Comparison of ENCODE assay signal across 7 mouse cellular contexts in the genomic region with DNA sequence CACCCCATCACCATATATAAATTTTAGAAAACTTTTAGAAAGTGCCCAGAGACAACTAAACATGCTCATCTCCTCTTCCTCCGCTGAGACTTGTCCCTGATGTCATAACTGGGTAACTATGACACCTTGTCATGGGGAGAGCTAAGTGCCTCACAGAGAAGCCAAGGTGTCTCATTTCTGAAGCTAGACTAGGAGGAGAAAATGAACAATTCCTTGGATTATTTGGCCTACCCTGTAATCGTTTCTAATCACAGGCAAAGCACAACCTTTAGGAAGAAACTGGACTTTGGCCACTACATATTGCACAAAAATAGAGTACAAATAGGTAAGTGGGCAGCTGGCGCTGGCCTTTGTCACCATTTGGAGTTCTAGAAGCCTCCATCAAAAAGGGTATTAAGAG. TPM values are rescaled to one million over a fixed set of nuclear protein-coding genes. Genes with fewer than 3 reads are reported as not detected.
A peak's percentile ranks its signal among the peaks of the same experiment; 100 is the strongest.
DNase-seq lines count a peak whose midpoint lies in the region; ATAC-seq and TF ChIP-seq lines count a peak whose summit lies in the region.

A gene (minus strand): TSS at position 101 of the 400 bp plus-strand sequence.

- no peak within 1 kb of the TSS for H3ac ChIP-seq in C2C12 (ENCODE audit: control insufficient read depth, insufficient read length, low read depth)

- H3K4me3 ChIP-seq in C2C12 (ENCODE audit: insufficient read depth, poor library complexity, severe bottlenecking): no peak within 1 kb of the TSS
- H3K4me3 ChIP-seq in CH12.LX (replicated peaks in 1 of 3; ENCODE audit: low read depth in 2 of 3, low read length in 2 of 3, poor library complexity in 1 of 3): no peak within 1 kb of the TSS
- H3K4me3 ChIP-seq in gastrocnemius, adult 2 months: peak within 1 kb of the TSS; percentile 32
- no peak within 1 kb of the TSS for H3K4me3 ChIP-seq in intestine, embryonic 14.5 days (ENCODE audit: low read depth, low read length)
- no peak within 1 kb of the TSS for H3K4me3 ChIP-seq in midbrain, embryonic 16.5 days (ENCODE audit: low read depth, low read length)

- TF ChIP-seq POLR2A in CH12.LX (IDR thresholded peaks at IDR 0.05; ENCODE audit: low read depth, low read length): no peak

- peak within 1 kb of the TSS; percentile 39 for H3K4me2 ChIP-seq in CH12.LX (ENCODE audit: insufficient read depth, low read depth, poor library complexity, severe bottlenecking)
- H3K4me2 ChIP-seq in intestine, embryonic 14.5 days (ENCODE audit: low read length): peak within 1 kb of the TSS; percentile 26
- no peak within 1 kb of the TSS for H3K4me2 ChIP-seq in midbrain, embryonic 16.5 days (ENCODE audit: low read length)

- DNase-seq in CH12.LX (ENCODE audit: extremely low read depth): no peak
- no peak for DNase-seq in gastrocnemius, adult 2 months
- DNase-seq in intestine, embryonic 14.5 days (ENCODE audit: low spot score): no peak
- no peak for DNase-seq in thymus, postnatal 36 days
- no peak for DNase-seq in embryo, embryonic 11 days

- peaks cover 14% of the 10 kb centered on the region for H3K79me3 ChIP-seq in C2C12 (ENCODE audit: low read depth)

- ATAC-seq in intestine, embryonic 14.5 days (replicated peaks; ENCODE audit: low FRiP score, low TSS enrichment, low read depth): no peak
- no peak for ATAC-seq in midbrain, embryonic 16.5 days

- TF ChIP-seq CTCF in C2C12 (IDR thresholded peaks at IDR 0.05; ENCODE audit: control insufficient read depth, insufficient read depth, insufficient read length) (no peak), CH12.LX (conservative IDR thresholded peaks at IDR 0.05 in 1 of 2, IDR thresholded peaks at IDR 0.05 in 1 of 2; ENCODE audit: low read depth in 2 of 2, low read length in 2 of 2) (no peak)
- no peak for TF ChIP-seq CTCF in gastrocnemius, adult 2 months (IDR thresholded peaks at IDR 0.05)

- no peak within 1 kb of the TSS for H3K27ac ChIP-seq in CH12.LX (ENCODE audit: insufficient read depth, low read depth)
- 0 out of 2 replicates have a peak within 1 kb of the TSS, but pooled peaks have one; percentile 4 for H3K27ac ChIP-seq in gastrocnemius, adult 2 months
- no peak within 1 kb of the TSS for H3K27ac ChIP-seq in intestine, embryonic 14.5 days (ENCODE audit: low read depth)
- no peak within 1 kb of the TSS for H3K27ac ChIP-seq in midbrain, embryonic 16.5 days (ENCODE audit: low read length)

- H3K9me3 ChIP-seq in CH12.LX (replicated peaks; ENCODE audit: low read length): no peaks in the 10 kb centered on the region
- H3K9me3 ChIP-seq in intestine, embryonic 14.5 days (ENCODE audit: control insufficient read depth, low read length): no peaks in the 10 kb centered on the region
- H3K9me3 ChIP-seq in midbrain, embryonic 16.5 days (replicated peaks; ENCODE audit: control insufficient read depth, low read length, poor library complexity, severe bottlenecking): no peaks in the 10 kb centered on the region

- no peaks in the 10 kb centered on the region for H3K36me3 ChIP-seq in C2C12 (ENCODE audit: control insufficient read depth, insufficient read depth)
- H3K36me3 ChIP-seq in CH12.LX (replicated peaks in 1 of 2; ENCODE audit: control insufficient read depth in 1 of 2, insufficient read depth in 1 of 2, low read length in 1 of 2): peaks cover 1 to 10% of the 10 kb centered on the region in 2 experiments
- H3K36me3 ChIP-seq in intestine, embryonic 14.5 days (ENCODE audit: control insufficient read depth, insufficient read depth, low read length): no peaks in the 10 kb centered on the region
- no peaks in the 10 kb centered on the region for H3K36me3 ChIP-seq in midbrain, embryonic 16.5 days (ENCODE audit: control insufficient read depth, insufficient read depth, low read length)

- H3K27me3 ChIP-seq in C2C12 (ENCODE audit: control insufficient read depth, insufficient read depth, insufficient read length) (peaks cover 27% of the 10 kb centered on the region), CH12.LX (replicated peaks) (peaks cover 61% of the 10 kb centered on the region)
- no peaks in the 10 kb centered on the region for H3K27me3 ChIP-seq in intestine, embryonic 14.5 days (replicated peaks; ENCODE audit: control insufficient read depth, insufficient read depth, low read length)
- no peaks in the 10 kb centered on the region for H3K27me3 ChIP-seq in midbrain, embryonic 16.5 days (ENCODE audit: control insufficient read depth, insufficient read depth, low read depth, low read length)

- in situ Hi-C loops in CH12.LX (cut with MboI; ENCODE audit: low pct_ligation_motif_present, low pct_unique_long_range_greater_than_20kb, low sequenced_read_pairs): no loop called here

- dilution Hi-C loops in CH12.LX (cut with MboI; ENCODE audit: extremely low pct_ligation_motif_present, extremely low pct_unique_long_range_greater_than_20kb, low sequenced_read_pairs): no loop called here

- TF ChIP-seq RAD21 in CH12.LX (IDR thresholded peaks at IDR 0.05; ENCODE audit: low read depth, low read length): no peak

- intact Hi-C loops in gastrocnemius, adult 2 months (cut with DNase I): loop anchor here (1.0 to 5.0 kb wide), 2 partner anchors 53 to 150 kb away; no protein-coding TSS in a partner anchor

- no peak for TF ChIP-seq EP300 in CH12.LX (IDR thresholded peaks at IDR 0.05; ENCODE audit: low read length)

- 84% methylated on average over 3 of the region's 3 CpGs for WGBS in intestine, embryonic 14.5 days
- 82% methylated on average over 3 of the region's 3 CpGs for WGBS in midbrain, embryonic 16.5 days

- no peak within 1 kb of the TSS for H3K9ac ChIP-seq in CH12.LX (ENCODE audit: insufficient read depth, low read depth)
- H3K9ac ChIP-seq in intestine, embryonic 14.5 days (ENCODE audit: low read length): no peak within 1 kb of the TSS
- H3K9ac ChIP-seq in midbrain, embryonic 16.5 days (ENCODE audit: low read depth, low read length): no peak within 1 kb of the TSS

- H3K79me2 ChIP-seq in C2C12 (ENCODE audit: control insufficient read depth, insufficient read depth) (peaks cover 19% of the 10 kb centered on the region), CH12.LX (replicated peaks; ENCODE audit: control insufficient read depth, extremely low read depth, insufficient read depth, poor library complexity, severe bottlenecking) (no peaks in the 10 kb centered on the region)

- peaks cover 14 to 35% of the 10 kb centered on the region in 2 experiments for H3K4me1 ChIP-seq in CH12.LX (ENCODE audit: control insufficient read depth in 1 of 2, insufficient read depth in 2 of 2)
- H3K4me1 ChIP-seq in intestine, embryonic 14.5 days (replicated peaks; ENCODE audit: control insufficient read depth, insufficient read depth, low read length): peaks cover 15% of the 10 kb centered on the region
- peaks cover 6% of the 10 kb centered on the region for H3K4me1 ChIP-seq in midbrain, embryonic 16.5 days (ENCODE audit: control insufficient read depth, insufficient read depth, low read length)

TF ChIP-seq in C2C12, 6 proteins besides CTCF, POLR2A, EP300 and RAD21:
- TF ChIP-seq MAX (IDR thresholded peaks at IDR 0.05) (no peak), MYOD1 (IDR thresholded peaks at IDR 0.05; ENCODE audit: control insufficient read depth, insufficient read length, low read depth) (no peak), MYOG (IDR thresholded peaks at IDR 0.05; ENCODE audit: control insufficient read depth, extremely low read depth, insufficient read length) (no peak), USF1 (IDR thresholded peaks at IDR 0.05; ENCODE audit: low read depth) (no peak), FOSL1 (IDR thresholded peaks at IDR 0.05; ENCODE audit: insufficient read depth, low read length, poor library complexity, severe bottlenecking) (no peak), CEBPB (IDR thresholded peaks at IDR 0.05; ENCODE audit: low read depth) (no peak)

TF ChIP-seq in CH12.LX, 34 proteins besides CTCF, POLR2A, EP300 and RAD21:
- TF ChIP-seq ZC3H11A (IDR thresholded peaks at IDR 0.05; ENCODE audit: low read depth, low read length) (no peak), PAX5 (IDR thresholded peaks at IDR 0.05; ENCODE audit: low read length) (no peak), HCFC1 (IDR thresholded peaks at IDR 0.05; ENCODE audit: low read depth, low read length) (no peak), CHD2 (IDR thresholded peaks at IDR 0.05; ENCODE audit: low read length) (no peak), IRF4 (IDR thresholded peaks at IDR 0.05; ENCODE audit: low read depth, low read length) (no peak), SMC3 (IDR thresholded peaks at IDR 0.05; ENCODE audit: low read depth, low read length) (no peak), ZKSCAN1 (IDR thresholded peaks at IDR 0.05; ENCODE audit: borderline replicate concordance, low read depth, low read length) (no peak), ZMIZ1 (IDR thresholded peaks at IDR 0.05; ENCODE audit: low read depth, low read length) (no peak), POLR2AphosphoS2 (IDR thresholded peaks at IDR 0.05; ENCODE audit: low read depth, low read length) (no peak), ZNF384 (IDR thresholded peaks at IDR 0.05; ENCODE audit: low read depth, low read length) (no peak), MAFK (IDR thresholded peaks at IDR 0.05; ENCODE audit: insufficient replicate concordance, low read length) (no peak), USF2 (conservative IDR thresholded peaks at IDR 0.05; ENCODE audit: low read depth, low read length) (no peak)

RNA-seq across cellular contexts. Expression of the gene that starts here (rescaled TPM):
- polyA plus RNA-seq in C2C12 (2012; fragmentation: generic; extraction: Trizol) (32.0 TPM), CH12.LX (2012; ENCODE audit: insufficient read length, low read depth) (19.2 and 23.6 TPM in 2 replicates)
- total RNA-seq in CH12.LX (2012; rRNA removed) (17.9 and 20.8 TPM in 2 replicates), CH12.LX (2014; rRNA removed) (5.6 and 7.5 TPM in 2 replicates)
- 100 to 1,000 TPM; 123 to 129 TPM for total RNA-seq in gastrocnemius, adult 2 months (2021)
- 25.3 and 27.0 TPM in 2 replicates for polyA plus RNA-seq in intestine, embryonic 14.5 days (2014; fragmentation: Nextera tagmentation; extraction: Ambion mirVana)
- polyA plus RNA-seq in midbrain, embryonic 16.5 days (2015; fragmentation: Nextera tagmentation; extraction: Ambion mirVana): 25.6 and 29.7 TPM in 2 replicates

Comparison
In these comparisons a context has a peak if more than half of its experiments do, and no peak if none do; other contexts are left out.
1. RNA of the gene that starts here (total RNA-seq): 123 to 129 TPM in gastrocnemius, adult 2 months; 5.6 to 20.8 TPM in CH12.LX; every median in the first group is over 4 times any median in the second.